Mouse (Mus musculus): ENCODE measurements around the gene Dcakd. TPM values are rescaled to one million over a fixed set of nuclear protein-coding genes. Genes with fewer than 3 reads are reported as not detected.

Gene Dcakd
- 18.7 and 19.1 TPM in 2 replicates for total RNA-seq (2023)

DNA sequence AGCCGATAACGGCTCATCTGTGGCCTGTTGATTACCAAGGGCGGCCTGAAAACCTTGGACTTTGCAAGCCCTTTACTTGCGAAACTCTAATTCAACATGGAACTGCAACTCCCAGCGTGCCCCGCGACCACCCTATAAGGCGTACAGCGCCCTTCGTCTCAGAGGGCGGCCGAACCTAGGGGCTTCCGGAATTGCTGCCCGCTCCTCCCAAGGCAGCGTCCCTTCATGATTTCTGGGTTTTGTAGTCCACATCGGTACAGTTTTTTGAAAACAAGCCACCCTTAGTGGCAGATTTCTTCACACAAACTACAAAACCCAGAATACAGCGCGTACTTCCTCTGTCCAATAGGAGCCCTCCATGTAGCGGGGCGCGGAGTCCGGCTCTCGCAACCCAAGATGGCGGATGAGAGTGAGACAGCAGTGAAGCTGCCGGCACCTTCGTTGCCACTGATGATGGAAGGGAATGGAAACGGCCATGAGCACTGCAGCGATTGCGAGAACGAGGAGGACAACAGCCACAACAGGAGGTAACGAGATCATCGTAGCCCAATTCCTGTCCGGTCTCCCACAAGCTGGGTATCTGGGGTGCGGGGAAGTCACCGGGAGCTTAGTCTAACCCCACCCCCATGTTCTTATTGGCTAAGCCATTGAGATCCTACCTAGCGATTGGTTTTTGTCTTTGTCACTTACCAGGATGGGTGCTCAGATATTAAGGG lies at the start of gene Dcakd, which contains the start of gene Nmt1:
Gene Dcakd (minus strand): TSS at position 158 of the 716 bp plus-strand sequence.
Gene Nmt1 (plus strand): TSS at position 15 of the 716 bp plus-strand sequence.

DNA sequence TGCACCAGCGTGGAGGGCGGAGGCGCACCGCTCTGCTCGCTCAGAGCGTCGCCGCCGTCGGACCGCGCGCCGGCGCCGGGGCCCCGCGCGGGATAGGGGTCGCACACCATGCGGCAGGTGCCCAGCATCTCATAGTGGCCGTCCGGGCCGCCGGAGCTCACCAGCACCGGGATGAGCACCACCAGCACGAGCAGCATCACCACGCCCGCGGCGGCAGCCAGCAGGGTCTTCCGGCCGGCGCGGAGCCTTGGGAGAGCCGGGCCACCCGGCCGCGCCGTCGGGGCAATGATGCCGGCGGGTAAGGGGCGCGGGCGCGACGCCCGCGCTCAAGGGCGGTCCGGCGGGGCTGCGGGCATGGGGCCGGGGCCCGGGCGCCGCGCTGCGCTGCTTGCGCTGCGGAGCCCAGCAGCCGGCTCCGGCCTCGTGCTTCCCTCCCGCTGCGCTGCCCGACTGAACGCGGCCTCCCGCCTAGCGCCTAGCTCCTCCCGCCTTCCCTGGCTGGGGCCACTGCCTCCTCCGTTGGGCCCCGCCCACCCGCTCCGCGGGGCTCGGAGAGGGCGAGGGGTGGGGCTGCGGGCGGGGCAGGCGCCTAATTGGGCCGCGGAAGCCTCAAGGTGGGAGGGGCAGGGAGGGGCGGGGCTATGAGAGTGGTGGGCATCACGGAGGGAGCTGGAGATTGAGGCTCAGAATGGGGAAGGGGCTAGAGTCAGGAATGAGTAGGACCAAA lies 81.7 kb downstream of the Dcakd start, which contains the start of gene C1ql1:
Gene C1ql1 (minus strand): TSS at position 424 of the 727 bp plus-strand sequence.

Other genes with a start within 250 kb of the Dcakd start
- not detected in 2 replicates for gene Gjc1, start 208.6 kb downstream of the Dcakd start, total RNA-seq (2023)
- gene Higd1b, start 192.5 kb downstream of the Dcakd start, total RNA-seq (2023) = not detected in 2 replicates
- 55.5 and 65.6 TPM in 2 replicates for gene Eftud2, start 147.3 kb downstream of the Dcakd start, total RNA-seq (2023)
- not detected in 2 replicates for gene Ccdc103, start 147.1 kb downstream of the Dcakd start, total RNA-seq (2023)
- not detected in 2 replicates for gene Fam187a, start 143.2 kb downstream of the Dcakd start, total RNA-seq (2023)
- 1.9 TPM in 1 of 2 replicates, not detected in the other for gene Gfap, start 127.4 kb downstream of the Dcakd start, total RNA-seq (2023)
- 28.4 and 29.3 TPM in 2 replicates for gene Kif18b, start 103.2 kb downstream of the Dcakd start, total RNA-seq (2023)
- not detected in 2 replicates for gene C1ql1, start 81.6 kb downstream of the Dcakd start, total RNA-seq (2023)
- gene Nmt1, start 143 bp downstream of the Dcakd start, total RNA-seq (2023) = 55.1 and 65.6 TPM in 2 replicates
- not detected in 2 replicates for gene Plcd3, start 73.3 kb upstream of the Dcakd start, total RNA-seq (2023)
- 16.4 and 20.0 TPM in 2 replicates for gene Acbd4, start 73.3 kb upstream of the Dcakd start, total RNA-seq (2023)
- gene Hexim1, start 87.9 kb upstream of the Dcakd start, total RNA-seq (2023) = 53.1 and 61.2 TPM in 2 replicates
- 1.5 and 1.7 TPM in 2 replicates for gene Hexim2, start 104.1 kb upstream of the Dcakd start, total RNA-seq (2023)
- 708 and 878 TPM in 2 replicates for gene Fmnl1, start 142.8 kb upstream of the Dcakd start, total RNA-seq (2023)
- not detected in 2 replicates for gene 1700023F06Rik, start 180.2 kb upstream of the Dcakd start, total RNA-seq (2023)
- not detected in 2 replicates for gene Spata32, start 190.1 kb upstream of the Dcakd start, total RNA-seq (2023)
- 19.8 and 21.3 TPM in 2 replicates for gene Map3k14, start 239.1 kb upstream of the Dcakd start, total RNA-seq (2023)

Data from neutrophil, adult 65 days (primary cell).